Mouse (Mus musculus): ENCODE results near the gene Sohlh2. TPM values are rescaled to one million over a fixed set of nuclear protein-coding genes. Genes with fewer than 3 reads are reported as not detected.

The Sohlh2 gene
- total and polyA plus RNA-seq, 3 experiments, result not detected

DNA sequence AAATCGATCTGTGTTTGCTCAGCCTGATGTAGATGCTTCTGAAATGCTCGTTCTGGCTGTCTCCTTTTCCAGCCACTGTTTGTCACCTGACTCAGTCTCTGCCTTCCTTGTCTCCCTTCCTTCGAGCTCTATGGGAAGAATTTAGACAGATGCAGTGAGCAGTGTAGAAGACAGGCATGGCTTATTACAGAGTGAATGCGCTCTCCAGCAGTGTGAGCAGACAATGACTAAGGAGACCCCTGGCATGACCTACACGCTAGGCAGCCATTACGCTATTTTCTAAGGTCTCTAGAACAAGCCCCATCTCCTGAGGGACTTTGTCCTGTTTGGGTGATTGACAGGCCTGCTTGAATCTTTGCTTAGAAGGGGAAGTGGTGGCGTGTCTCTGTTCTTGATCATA, 20.7 kb upstream of the Sohlh2 start:
- DNase-seq (ENCODE audit: low spot score), result no peak
- no peaks in the 10 kb centered on the region for H3K4me1 ChIP-seq (ENCODE audit: insufficient read depth, low read depth, low read length)
- TF ChIP-seq POLR2AphosphoS5 (IDR thresholded peaks at IDR 0.05; ENCODE audit: insufficient replicate concordance, low read depth, low read length), result no peak
- no peak for TF ChIP-seq GATA2 (IDR thresholded peaks at IDR 0.05; ENCODE audit: borderline replicate concordance, low read depth, low read length)
- TF ChIP-seq TAL1 (conservative IDR thresholded peaks at IDR 0.05; ENCODE audit: low read depth, low read length), result no peak
- TF ChIP-seq CTCF (IDR thresholded peaks at IDR 0.05; ENCODE audit: low read depth, low read length), result no peak
- no peak for TF ChIP-seq GATA1 (IDR thresholded peaks at IDR 0.05; ENCODE audit: borderline replicate concordance, low read length)

DNA sequence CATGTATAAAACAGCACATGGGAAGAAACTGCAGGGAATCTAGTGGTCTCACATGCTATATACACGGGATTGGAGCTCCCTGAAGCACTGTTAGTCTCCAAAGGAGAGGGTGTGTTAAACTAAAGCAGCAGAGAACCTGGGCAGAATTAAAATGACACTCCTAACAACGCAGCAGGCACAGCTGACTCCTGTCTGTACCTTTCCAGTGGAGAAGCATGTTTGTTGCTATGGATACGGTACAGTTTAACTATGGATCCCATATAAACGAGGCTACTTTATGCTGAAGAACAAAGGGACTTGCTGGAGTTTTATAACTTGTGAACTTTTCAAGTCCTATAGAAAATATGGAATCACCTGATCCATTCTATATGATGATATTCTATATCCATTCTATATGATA, 18.3 kb upstream of the Sohlh2 start:
- no peaks in the 10 kb centered on the region for H3K27me3 ChIP-seq (ENCODE audit: insufficient read depth, low read length)
- TF ChIP-seq GATA1 (IDR thresholded peaks at IDR 0.05; ENCODE audit: borderline replicate concordance, low read length) (no peak), GATA2 (IDR thresholded peaks at IDR 0.05; ENCODE audit: borderline replicate concordance, low read depth, low read length) (no peak), POLR2AphosphoS5 (IDR thresholded peaks at IDR 0.05; ENCODE audit: insufficient replicate concordance, low read depth, low read length) (no peak), TAL1 (conservative IDR thresholded peaks at IDR 0.05; ENCODE audit: low read depth, low read length) (no peak), CTCF (IDR thresholded peaks at IDR 0.05; ENCODE audit: low read depth, low read length) (no peak)
- no peaks in the 10 kb centered on the region for H3K4me1 ChIP-seq (ENCODE audit: insufficient read depth, low read depth, low read length)
- DNase-seq (ENCODE audit: low spot score) (no peak), ATAC-seq (ENCODE audit: extremely low read depth, insufficient number of reproducible peaks, low FRiP score, poor library complexity, severe bottlenecking) (no peak)
- H3K36me3 ChIP-seq (replicated peaks), result no peaks in the 10 kb centered on the region
- peaks cover 2% of the 10 kb centered on the region; the same call in 1 of the 2 replicates for H3K9me3 ChIP-seq (replicated peaks)
- H3K4me3 ChIP-seq (ENCODE audit: low read depth, low read length), result no peak overlapping the region

More for the DNA sequence above, 20.7 kb upstream of the Sohlh2 start:
- peaks cover 6% of the 10 kb centered on the region for H3K9me3 ChIP-seq (replicated peaks)
- no peak overlapping the region for H3K4me3 ChIP-seq (ENCODE audit: low read depth, low read length)
- ATAC-seq (ENCODE audit: extremely low read depth, insufficient number of reproducible peaks, low FRiP score, poor library complexity, severe bottlenecking), result no peak
- H3K27me3 ChIP-seq (ENCODE audit: insufficient read depth, low read length), result no peaks in the 10 kb centered on the region
- no peaks in the 10 kb centered on the region for H3K36me3 ChIP-seq (replicated peaks)

DNA sequence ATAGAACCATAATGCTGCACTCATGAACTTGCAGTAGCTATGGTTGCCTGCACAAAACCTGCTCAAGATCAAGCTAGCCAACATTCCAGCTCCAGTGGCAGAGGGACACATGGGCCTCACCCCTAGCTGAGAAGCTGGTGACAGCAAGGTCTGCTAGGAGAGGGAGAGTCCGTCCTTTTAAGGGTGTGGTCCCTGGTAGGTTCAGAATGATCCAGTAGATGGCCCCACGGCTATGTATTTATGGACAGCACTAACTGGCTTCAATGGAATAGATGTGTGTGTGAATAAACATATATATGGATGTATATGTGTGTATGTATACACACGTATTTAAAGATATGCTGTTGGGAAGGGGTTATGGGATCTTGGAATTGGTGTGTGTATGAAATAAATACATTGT, 9.3 kb upstream of the Sohlh2 start:
- no peak for DNase-seq (ENCODE audit: low spot score)
- H3K9me3 ChIP-seq (replicated peaks), result no peaks in the 10 kb centered on the region; the same call in 1 of the 2 replicates
- no peaks in the 10 kb centered on the region for H3K27me3 ChIP-seq (ENCODE audit: insufficient read depth, low read length)
- no peak for ATAC-seq (ENCODE audit: extremely low read depth, insufficient number of reproducible peaks, low FRiP score, poor library complexity, severe bottlenecking)
- no peaks in the 10 kb centered on the region for H3K4me1 ChIP-seq (ENCODE audit: insufficient read depth, low read depth, low read length)
- no peak overlapping the region for H3K4me3 ChIP-seq (ENCODE audit: low read depth, low read length)
- H3K36me3 ChIP-seq (replicated peaks), result no peaks in the 10 kb centered on the region
- no peak for TF ChIP-seq GATA1 (IDR thresholded peaks at IDR 0.05; ENCODE audit: borderline replicate concordance, low read length)
- TF ChIP-seq TAL1 (conservative IDR thresholded peaks at IDR 0.05; ENCODE audit: low read depth, low read length), result no peak
- no peak for TF ChIP-seq POLR2AphosphoS5 (IDR thresholded peaks at IDR 0.05; ENCODE audit: insufficient replicate concordance, low read depth, low read length)
- no peak for TF ChIP-seq CTCF (IDR thresholded peaks at IDR 0.05; ENCODE audit: low read depth, low read length)
- no peak for TF ChIP-seq GATA2 (IDR thresholded peaks at IDR 0.05; ENCODE audit: borderline replicate concordance, low read depth, low read length)

DNA sequence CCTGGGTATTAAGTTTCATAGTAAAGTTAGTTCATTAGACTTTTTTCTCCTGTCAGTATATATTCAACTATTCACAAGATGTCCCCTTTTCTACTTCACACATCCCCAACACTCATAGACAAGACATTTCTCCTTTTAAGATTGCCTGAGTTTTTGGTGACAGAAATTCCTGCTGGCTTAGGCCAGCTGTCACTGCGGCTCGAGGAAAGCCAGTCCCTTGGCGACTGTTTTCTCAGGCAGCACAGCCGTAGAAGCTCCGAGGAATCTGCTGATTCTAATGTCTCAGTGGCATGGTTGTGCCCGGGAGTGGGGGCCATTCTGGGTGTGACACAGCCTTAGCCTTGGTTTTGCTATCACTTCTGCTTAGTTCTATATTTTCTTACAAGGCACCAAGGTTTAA, 4.6 kb upstream of the Sohlh2 start:
- no peaks in the 10 kb centered on the region for H3K4me1 ChIP-seq (ENCODE audit: insufficient read depth, low read depth, low read length)
- ATAC-seq (ENCODE audit: extremely low read depth, insufficient number of reproducible peaks, low FRiP score, poor library complexity, severe bottlenecking) (no peak), DNase-seq (ENCODE audit: low spot score) (no peak)
- H3K27me3 ChIP-seq (ENCODE audit: insufficient read depth, low read length), result peaks cover 3% of the 10 kb centered on the region; the same call in 1 of the 2 replicates
- no peak overlapping the region for H3K4me3 ChIP-seq (ENCODE audit: low read depth, low read length)
- no peaks in the 10 kb centered on the region for H3K36me3 ChIP-seq (replicated peaks)
- no peak for TF ChIP-seq POLR2AphosphoS5 (IDR thresholded peaks at IDR 0.05; ENCODE audit: insufficient replicate concordance, low read depth, low read length)
- TF ChIP-seq GATA2 (IDR thresholded peaks at IDR 0.05; ENCODE audit: borderline replicate concordance, low read depth, low read length), result no peak
- peaks cover 9% of the 10 kb centered on the region for H3K9me3 ChIP-seq (replicated peaks)

DNA sequence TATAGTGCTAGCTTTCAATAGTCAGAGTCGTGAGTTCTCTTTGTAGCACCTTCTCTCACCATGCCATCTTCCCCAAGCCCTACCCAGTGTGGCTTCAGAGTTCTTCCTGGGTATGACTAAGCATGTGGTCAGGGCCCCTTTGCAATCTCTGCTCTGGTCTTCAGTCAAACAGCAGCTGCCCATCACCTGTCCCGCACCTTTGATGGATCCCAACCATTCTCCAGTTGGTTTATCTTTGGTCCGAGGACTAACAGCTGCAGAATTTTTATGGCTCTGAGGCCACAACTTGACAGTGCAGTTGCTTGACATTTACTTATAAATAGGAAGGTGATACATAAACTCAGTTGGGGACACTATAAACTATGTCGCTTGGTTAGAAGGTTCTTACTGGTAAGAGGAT, 9.8 kb downstream of the Sohlh2 start:
- H3K4me3 ChIP-seq (ENCODE audit: low read depth, low read length), result no peak overlapping the region
- TF ChIP-seq TAL1 (conservative IDR thresholded peaks at IDR 0.05; ENCODE audit: low read depth, low read length) (no peak), GATA1 (IDR thresholded peaks at IDR 0.05; ENCODE audit: borderline replicate concordance, low read length) (no peak), GATA2 (IDR thresholded peaks at IDR 0.05; ENCODE audit: borderline replicate concordance, low read depth, low read length) (no peak), POLR2AphosphoS5 (IDR thresholded peaks at IDR 0.05; ENCODE audit: insufficient replicate concordance, low read depth, low read length) (no peak), CTCF (IDR thresholded peaks at IDR 0.05; ENCODE audit: low read depth, low read length) (no peak)
- H3K4me1 ChIP-seq (ENCODE audit: insufficient read depth, low read depth, low read length), result no peaks in the 10 kb centered on the region
- H3K36me3 ChIP-seq (replicated peaks), result no peaks in the 10 kb centered on the region
- no peaks in the 10 kb centered on the region for H3K27me3 ChIP-seq (ENCODE audit: insufficient read depth, low read length)
- no peak for ATAC-seq (ENCODE audit: extremely low read depth, insufficient number of reproducible peaks, low FRiP score, poor library complexity, severe bottlenecking)
- no peaks in the 10 kb centered on the region; the same call in 1 of the 2 replicates for H3K9me3 ChIP-seq (replicated peaks)
- DNase-seq (ENCODE audit: low spot score), result no peak

DNA sequence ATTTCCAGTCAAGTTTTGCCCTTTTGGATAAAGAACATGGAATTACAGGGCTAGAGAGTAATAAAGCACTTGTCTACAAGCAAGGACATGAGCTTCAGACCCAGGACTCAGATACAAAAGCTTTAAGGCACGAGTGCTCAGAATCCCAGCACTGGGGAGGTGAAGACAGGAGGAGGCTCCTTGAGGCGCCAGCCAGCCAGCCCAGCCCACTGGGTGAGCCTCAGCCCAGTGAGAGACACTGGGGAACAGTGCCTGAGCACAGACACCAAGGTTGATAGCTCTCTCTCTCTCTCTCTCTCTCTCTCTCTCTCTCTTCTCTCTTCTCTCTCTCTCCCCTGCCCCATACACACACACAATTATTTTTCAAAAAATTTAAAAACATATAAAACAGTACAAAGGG, 11.5 kb downstream of the Sohlh2 start:
- Histone ChIP-seq H3K9me3 (replicated peaks) (no peaks in the 10 kb centered on the region; the same call in none of the 2 replicates), H3K27me3 (ENCODE audit: insufficient read depth, low read length) (no peaks in the 10 kb centered on the region), H3K4me3 (ENCODE audit: low read depth, low read length) (no peak overlapping the region), H3K4me1 (ENCODE audit: insufficient read depth, low read depth, low read length) (no peaks in the 10 kb centered on the region), H3K36me3 (replicated peaks) (no peaks in the 10 kb centered on the region)
- no peak for ATAC-seq (ENCODE audit: extremely low read depth, insufficient number of reproducible peaks, low FRiP score, poor library complexity, severe bottlenecking)
- TF ChIP-seq CTCF (IDR thresholded peaks at IDR 0.05; ENCODE audit: low read depth, low read length) (no peak), TAL1 (conservative IDR thresholded peaks at IDR 0.05; ENCODE audit: low read depth, low read length) (no peak), GATA2 (IDR thresholded peaks at IDR 0.05; ENCODE audit: borderline replicate concordance, low read depth, low read length) (no peak), POLR2AphosphoS5 (IDR thresholded peaks at IDR 0.05; ENCODE audit: insufficient replicate concordance, low read depth, low read length) (no peak), GATA1 (IDR thresholded peaks at IDR 0.05; ENCODE audit: borderline replicate concordance, low read length) (no peak)
- DNase-seq (ENCODE audit: low spot score), result no peak

Measured in G1E (cell line).